Mouse (Mus musculus) naive thymus-derived CD4-positive, alpha-beta T cell, adult 2 months (primary cell): Measurements from ENCODE around the gene Zfp664.
A peak's percentile ranks its signal among the peaks of the same experiment; 100 is the strongest.

Source experiments
- DNase-seq: peaks from one replicate; pipeline ENCODE4 v3.0.0-alpha.2; 2011; ENCODE audit warnings: low read depth

Zfp664 gene

GRCm38 (mm10) chr5:124862013-124862866 lies at the start of gene Zfp664, which contains the start of gene Ccdc92:
Zfp664 (plus strand) TSS chr5:124862691.
Ccdc92 (minus strand) TSS chr5:124862424.
- peak; percentile 99 for DNase-seq

GRCm38 (mm10) chr5:124814797-124815196 lies 47.7 kb upstream of the Zfp664 start:
- no peak for DNase-seq

DNA sequence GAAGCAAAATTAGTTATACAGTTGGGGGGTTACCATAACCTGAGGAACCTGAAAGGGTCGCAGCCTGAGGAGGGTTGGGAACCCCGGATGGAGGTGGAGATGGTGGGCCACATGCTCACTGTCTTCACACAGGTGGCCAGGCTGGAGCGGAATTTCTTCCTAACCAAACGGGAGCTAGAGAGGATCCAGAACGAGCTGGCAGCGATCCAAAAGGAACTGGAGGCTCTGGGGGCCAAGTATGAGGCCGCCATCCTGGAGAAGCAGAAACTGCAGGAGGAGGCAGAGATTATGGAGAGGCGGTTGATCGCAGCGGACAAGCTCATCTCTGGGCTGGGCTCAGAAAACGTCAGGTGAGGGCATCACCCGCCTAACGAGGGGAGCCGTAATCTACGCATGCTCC lies 45.4 kb upstream of the Zfp664 start:
- no peak for DNase-seq

GRCm38 (mm10) chr5:124822128-124822894 lies 40.2 kb upstream of the Zfp664 start:
- no peak for DNase-seq

DNA sequence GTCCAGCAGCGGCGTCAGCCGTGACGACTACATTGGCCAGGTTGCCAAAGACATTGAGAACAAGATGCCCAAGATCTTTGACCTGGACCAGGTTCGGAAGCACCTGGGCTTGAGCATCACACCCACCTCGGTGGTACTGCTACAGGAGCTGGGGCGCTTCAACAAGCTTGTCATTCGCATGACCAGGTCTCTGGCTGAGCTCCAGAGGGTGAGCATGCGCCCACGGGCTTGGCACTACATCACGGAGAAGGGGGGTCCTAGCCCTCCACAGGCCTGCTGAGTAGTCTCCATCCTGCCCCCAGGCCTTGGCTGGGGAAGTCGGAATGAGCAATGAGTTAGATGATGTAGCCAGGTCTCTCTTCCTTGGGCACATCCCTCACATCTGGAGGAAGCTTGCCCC lies 32.2 kb upstream of the Zfp664 start:
- no peak for DNase-seq

DNA sequence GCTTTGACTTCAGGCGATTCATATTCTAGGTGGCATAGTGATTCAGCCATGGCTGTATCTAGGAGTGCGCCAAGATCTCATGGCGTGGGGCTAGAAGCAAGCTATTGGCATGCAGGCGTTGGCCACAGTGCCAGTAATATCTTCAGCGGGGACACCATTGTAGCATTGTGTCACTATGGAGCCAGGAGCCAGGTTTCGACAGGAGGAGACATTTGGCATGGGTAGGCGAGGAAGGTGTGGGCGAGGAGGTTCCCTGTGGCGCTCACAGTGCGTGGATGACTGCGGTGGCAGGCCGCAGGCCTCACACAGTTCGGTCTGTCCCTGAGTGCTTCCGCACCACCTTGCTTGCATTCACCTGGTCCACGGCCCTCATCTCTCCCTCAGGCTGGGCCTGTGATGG lies 27.3 kb upstream of the Zfp664 start:
- DNase-seq: no peak

DNA sequence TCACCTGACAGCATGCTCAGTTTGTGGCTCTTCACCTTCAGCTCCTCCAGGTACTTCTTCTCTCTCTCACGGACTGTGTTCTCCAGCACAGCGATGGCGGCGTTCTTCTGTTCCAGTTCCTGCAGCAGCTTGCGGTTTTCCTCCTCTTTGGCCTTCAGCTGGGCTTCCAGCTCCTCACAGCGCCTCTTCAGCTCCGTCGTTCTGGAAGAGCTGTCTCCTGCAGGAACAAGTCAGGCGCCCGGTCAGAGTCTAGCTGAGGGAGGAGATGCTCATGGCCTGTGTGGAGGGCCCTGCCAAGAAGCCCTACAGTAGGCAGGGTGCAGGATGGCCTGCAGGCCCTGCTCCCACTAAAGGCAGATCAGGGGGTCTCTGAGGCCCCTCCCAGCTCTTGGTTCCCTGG lies 26.4 kb upstream of the Zfp664 start:
- DNase-seq: no peak

GRCm38 (mm10) chr5:124836621-124837020 lies 25.9 kb upstream of the Zfp664 start:
- DNase-seq: no peak

DNA sequence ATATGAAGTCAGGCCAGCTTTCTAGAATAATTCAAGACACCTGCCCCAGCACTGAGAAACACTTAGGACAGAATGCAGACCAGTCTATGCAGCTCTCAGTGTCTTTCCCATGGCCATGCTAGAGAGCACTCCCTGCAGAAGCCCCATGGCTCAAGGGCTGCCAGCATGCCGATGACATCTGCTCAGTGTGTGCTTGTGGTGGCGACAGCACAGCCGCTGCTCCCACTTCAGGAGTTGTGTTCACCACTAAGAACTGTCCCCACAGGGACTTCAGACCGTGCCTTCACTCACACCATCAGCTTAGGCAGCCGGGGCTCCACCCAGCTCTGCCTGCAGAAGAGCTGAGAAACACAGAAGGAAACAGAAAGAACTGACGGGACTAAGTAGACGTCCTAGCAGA lies 22.3 kb upstream of the Zfp664 start:
- DNase-seq: no peak

DNA sequence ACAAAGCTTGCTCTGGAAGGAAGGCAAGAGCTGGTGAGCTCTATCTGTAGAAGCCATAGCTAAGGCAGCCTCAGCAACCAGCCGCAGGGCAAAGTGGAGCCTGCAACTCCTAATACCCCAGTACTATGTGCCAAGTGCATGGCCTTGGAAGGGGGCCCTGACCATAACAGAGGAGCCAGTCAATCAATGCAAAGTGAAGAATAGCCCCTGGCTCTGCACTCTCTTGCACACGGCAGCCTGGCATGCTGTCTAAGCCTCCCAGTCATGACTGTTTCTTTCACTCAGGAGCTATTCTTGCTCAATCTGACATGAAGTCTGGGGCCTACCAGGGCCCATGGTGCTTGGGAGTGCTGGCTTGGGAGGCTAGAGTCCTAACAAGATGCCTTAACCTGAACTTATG lies 21.8 kb upstream of the Zfp664 start:
- no peak for DNase-seq

DNA sequence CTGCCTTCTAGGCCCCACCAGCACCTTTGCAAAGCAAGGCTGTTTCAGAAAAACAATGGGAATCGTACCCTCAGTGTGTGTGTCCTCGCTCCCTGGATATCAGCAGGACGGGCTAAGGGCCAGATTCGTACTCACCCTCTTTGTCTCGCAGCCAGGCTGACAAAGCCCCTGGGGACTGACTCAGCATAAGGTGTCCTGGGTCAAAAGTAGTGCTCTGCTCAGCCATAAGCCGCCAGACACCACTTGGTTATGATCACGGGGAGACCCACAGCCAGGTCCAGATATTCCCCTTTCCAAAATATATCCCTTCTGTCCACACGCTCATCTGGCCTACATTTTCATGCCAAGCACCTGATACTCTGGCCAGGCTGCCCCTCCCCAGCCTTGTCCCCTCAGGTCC lies 19.1 kb upstream of the Zfp664 start:
- no peak for DNase-seq

GRCm38 (mm10) chr5:124844929-124845328 lies 17.6 kb upstream of the Zfp664 start:
- no peak for DNase-seq

DNA sequence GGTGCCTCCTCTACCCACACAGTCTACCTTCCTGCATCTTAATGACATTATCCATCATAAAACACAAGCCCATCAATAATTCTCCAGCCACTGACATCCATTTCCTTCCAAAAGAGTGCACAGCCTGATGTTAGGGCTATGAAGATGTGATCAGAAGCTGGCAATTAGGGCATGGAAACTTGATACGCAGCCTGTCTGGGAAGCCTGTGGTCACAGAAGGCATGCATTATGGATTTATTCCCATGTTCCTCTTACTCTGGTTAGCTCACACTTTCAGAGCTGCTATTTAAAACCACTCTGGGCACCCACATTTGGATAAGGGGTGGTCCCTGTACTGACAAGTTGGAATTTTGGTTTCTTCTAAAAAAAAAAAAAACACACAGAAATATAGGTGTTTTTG lies 15.5 kb upstream of the Zfp664 start:
- DNase-seq: no peak

GRCm38 (mm10) chr5:124848994-124849393 lies 13.5 kb upstream of the Zfp664 start:
- no peak for DNase-seq

DNA sequence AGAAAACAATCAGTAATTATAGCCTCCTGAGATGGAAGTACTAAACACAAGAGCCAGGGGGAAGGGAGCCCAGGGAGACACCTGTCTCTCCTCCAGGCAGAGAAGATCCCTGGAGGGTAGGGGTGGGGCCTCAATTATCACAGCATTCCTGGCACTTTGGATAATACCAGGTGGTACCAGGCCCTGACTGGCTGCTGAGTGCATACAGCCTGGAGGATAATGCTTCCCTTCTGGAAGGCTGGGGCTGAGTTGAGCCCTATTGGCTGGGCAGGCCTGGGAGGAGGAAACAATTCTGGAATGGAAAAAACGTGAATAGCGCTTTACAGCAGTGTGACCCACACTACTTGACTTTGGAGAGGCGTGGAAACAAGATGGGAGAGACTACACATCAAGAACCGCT lies 10.9 kb upstream of the Zfp664 start:
- no peak for DNase-seq

- no peak for DNase-seq
These were observed 10.2 kb upstream of the Zfp664 start for GRCm38 (mm10) chr5:124852294-124852693.

DNA sequence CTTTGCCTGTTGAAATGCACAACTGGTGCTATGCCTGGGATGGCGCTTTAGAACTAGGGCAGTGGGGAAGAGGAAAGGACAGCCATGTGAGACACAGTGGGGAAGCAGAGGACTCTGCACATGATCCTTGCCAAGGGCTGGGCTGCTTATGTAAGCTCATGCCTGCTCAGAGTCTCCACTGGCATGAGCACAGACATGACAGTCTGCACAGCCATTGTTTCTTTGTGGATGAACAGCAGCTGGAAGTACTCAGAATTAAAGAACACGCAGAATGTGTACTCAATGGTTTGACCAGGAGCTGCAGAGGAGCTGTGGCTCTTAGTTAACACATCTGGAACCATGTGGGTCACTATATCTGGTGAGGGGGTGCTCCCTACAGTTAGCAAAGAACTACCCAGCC lies 9.4 kb upstream of the Zfp664 start:
- DNase-seq: no peak

DNA sequence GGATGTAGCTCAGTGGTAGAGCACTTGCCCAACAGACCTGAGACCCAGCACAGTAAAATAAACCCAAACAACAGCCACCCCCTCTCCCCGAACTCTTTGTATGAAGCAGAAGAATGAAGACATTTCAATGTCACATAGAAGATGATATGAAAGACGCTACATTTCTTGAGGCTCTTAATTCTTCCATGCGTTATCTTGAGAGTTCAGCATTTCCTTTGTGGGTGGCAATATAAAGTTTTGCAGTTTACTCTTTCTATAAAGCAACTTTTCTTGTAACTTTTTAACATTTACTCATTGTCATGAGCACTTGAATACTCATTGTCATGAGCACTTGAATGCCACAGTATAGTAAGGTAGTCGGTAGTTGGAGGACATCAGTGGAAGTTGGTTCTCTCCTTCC lies 8.3 kb upstream of the Zfp664 start:
- DNase-seq: no peak

DNA sequence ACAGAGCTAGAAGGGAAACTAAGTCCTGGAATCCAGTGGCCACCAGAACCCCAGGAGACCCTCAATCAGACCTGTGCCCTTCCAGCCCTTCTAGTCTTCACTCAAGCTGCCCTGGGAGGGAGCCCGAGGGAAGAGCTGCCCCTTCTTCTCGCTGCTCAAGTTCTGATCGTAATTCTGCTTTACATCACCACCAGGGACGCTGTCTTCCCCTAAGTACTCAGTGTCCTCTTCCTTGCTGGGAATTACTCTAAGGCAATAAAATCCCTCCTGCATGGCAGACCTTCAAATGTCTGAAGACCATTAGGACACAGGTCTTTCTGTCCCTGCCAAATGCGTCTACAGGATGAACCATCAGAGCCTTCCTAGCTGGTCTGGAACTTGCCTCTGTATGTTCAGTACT lies 2.5 kb upstream of the Zfp664 start:
- peak; percentile 39 for DNase-seq

- peak; percentile 74 for DNase-seq
These were observed 1.0 kb upstream of the Zfp664 start for GRCm38 (mm10) chr5:124861463-124861862.

GRCm38 (mm10) chr5:124862871-124863741 lies 615 bp downstream of the Zfp664 start:
- DNase-seq: peak; percentile 50

DNA sequence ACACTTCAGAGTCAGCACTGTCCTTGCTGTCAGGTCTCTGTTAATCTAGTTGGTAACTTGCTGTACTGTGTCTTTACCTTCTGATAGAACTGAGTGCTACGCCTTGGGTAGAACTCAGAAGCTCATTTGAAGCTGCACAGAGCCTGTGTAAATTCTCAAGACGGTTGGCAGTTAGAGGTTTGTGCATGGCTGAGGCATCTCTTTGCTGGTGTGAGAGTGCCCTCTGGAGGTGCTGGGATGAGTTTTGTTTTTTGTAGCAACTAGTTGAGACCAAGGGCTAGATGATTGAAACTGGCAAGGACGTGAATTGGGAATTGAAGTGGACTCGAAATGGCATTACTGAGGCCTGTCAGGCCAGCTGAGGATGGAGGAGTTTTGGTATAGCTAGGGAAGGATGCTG lies 6.5 kb downstream of the Zfp664 start:
- peak; percentile 80 for DNase-seq
